Mouse (Mus musculus): Measurements from ENCODE around the gene Gm20458.

Gm20458 gene

DNA sequence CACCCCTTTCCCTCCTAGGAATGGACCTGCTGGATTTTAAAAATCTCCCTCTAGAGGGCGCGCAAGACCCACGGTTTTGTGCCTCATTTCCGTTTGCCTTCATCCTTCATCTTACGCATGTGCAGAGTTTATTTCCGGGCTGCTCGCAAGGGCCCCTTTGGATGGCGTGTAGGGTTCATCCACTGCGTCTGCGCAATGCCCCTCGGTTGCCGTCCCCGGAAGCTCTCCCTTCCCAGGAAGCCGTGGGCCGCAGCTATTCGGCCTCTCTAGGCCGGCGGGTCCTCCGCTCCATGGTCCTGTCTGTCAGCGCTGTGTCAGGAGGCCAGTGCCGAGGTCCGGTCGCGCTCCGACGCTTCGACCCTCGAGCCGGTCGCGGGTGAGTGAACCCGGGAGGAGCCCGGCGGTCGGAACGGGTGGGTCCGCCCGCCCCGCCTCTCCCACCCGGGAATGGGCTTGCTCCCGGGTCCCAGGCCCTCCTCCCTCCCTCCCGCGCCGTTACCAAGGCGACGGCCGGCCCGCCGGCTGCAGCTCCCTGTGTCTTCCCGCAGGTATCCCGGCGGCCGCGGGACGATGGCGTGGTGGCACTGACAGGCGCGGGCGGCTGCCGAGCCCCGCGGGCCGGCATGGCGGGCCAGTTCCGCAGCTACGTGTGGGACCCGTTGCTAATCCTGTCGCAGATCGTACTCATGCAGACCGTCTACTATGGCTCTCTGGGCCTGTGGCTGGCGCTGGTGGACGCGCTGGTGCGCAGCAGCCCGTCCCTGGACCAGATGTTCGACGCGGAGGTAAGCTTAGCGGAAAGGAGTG, at the start of gene Gm20458:
TSS of gene Gm20458 (plus strand) at position 223 of the 807 bp plus-strand sequence.
- peak; percentile 96 for DNase-seq

GRCm38 (mm10) chr2:164414167-164414566, 46.6 kb upstream of the Gm20458 start:
- DNase-seq: no peak

DNA sequence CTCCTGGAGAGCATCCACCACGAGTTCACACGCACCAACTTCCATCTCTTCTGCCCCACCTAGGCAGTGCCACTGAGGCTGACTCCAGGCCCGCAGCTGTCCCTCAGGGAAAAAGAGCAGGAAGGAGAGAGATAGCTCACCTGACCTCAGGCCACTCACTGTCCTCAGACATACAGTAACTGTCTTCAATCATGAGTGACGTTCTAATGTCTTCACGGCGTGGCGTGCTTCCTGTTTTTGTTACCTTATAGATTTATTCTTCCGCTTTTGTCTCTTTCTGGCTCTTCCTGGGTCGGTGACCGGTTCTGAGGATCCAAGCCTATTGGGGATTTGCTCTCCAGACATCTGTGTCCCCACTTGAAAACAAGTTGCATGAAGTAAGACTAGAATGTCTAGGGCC, 46.2 kb upstream of the Gm20458 start:
- DNase-seq: no peak

DNA sequence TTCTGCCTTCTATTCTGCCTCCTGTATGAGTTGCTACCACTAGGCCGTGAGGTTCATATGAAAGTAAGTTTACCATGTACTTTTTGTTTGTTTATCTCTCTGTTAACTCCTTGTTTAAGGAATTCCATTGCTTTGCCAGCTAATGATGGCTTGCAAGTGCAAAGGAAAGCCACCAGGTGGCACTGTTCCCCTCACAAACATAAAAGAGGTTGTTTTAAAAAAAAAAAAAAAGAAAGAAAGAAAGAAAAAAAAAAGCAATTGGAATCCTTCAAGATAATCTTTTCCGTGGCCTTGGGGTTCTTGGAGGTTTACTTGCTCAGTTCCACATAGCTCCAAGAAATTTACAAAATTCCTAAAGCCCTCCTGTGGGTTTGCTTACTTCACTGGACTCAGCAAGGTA, 43.6 kb upstream of the Gm20458 start:
- DNase-seq: peak in 1 of 2 experiments; percentile 52

GRCm38 (mm10) chr2:164418308-164418875, 42.4 kb upstream of the Gm20458 start:
- no peak for DNase-seq

DNA sequence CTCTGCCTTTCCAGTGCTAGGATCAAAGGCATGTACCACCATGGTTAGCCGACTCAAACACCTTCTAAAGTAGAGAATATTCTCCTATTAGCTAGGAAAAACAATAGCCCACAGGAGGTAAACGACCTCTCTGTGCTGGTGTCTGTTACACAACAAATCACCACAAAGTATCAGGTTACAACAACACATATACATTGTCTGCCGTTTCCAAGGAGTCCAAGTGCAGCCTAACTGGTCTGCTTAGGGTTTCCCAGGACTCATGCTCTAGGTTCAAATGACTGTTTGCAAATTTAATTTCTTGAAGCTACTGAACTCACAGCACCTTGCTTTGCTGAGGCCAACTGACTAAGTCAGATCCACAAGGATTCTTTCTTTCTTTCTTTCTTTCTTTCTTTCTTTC, 41.3 kb upstream of the Gm20458 start:
- no peak for DNase-seq

DNA sequence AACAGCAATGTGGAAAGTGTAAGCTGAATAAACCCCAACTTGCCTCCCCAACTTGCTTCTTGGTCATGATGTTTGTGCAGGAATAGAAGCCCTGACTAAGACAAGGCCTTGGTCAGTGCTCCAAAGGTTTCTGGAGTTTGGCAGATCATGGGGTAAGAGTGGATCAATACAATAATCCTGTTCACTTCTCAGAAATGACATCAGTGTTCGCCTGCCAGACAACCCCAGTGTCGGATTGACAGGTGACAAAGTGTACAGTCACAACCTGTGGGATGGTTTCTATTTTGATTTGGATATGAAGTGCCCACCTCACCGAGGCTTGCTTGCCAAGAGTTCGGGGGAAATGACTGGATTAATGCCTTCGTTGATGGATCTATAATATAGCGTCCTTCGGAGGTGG, 39.5 kb upstream of the Gm20458 start:
- no peak for DNase-seq

GRCm38 (mm10) chr2:164421979-164422378, 38.8 kb upstream of the Gm20458 start:
- no peak for DNase-seq

GRCm38 (mm10) chr2:164422675-164423393, 37.9 kb upstream of the Gm20458 start:
- no peak for DNase-seq

GRCm38 (mm10) chr2:164423464-164423863, 37.3 kb upstream of the Gm20458 start:
- no peak for DNase-seq

- DNase-seq: no peak
These were observed 36.4 kb upstream of the Gm20458 start for GRCm38 (mm10) chr2:164424406-164424805.

- DNase-seq: peak in 1 of 2 experiments; percentile 66
These were observed 35.4 kb upstream of the Gm20458 start for GRCm38 (mm10) chr2:164425401-164425800.

DNA sequence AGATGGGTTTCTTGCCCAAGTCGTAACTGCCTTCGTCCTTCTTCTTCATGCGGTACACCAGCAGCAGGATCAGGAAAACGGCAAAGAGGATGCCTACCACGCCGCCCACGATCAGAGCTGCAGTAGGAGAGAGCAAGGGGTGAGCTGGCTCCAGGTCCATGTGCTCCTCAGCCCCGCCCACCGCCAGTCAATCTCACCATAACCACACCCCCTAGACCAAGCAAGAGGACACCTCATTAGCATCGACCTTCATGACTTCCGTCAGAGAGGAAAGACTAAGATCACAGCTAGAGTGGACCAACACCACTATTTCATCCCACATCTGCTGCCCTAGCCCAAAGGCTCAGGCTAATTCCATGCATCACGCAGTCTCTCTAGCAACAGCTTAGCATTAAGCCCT, 34.6 kb upstream of the Gm20458 start:
- DNase-seq: no peak

DNA sequence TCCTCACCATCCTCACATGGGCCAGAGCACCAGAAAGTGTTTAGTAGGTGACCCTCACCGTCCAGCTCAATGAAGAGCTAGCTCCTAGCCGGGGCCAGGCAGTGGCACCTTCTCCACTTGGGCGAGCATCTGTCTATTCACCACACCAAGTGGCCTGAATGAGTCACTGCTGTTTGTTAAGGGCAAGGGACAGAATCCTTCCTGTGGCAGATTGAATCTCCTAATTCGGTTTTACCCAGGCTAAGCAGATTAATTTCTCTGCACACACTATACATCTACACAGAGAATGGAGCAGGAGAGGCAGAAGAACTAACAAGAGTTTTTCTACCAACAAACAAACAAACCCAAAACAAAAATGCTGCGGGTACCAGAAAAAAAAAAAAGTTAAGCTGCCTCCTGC, 33.8 kb upstream of the Gm20458 start:
- DNase-seq: no peak

DNA sequence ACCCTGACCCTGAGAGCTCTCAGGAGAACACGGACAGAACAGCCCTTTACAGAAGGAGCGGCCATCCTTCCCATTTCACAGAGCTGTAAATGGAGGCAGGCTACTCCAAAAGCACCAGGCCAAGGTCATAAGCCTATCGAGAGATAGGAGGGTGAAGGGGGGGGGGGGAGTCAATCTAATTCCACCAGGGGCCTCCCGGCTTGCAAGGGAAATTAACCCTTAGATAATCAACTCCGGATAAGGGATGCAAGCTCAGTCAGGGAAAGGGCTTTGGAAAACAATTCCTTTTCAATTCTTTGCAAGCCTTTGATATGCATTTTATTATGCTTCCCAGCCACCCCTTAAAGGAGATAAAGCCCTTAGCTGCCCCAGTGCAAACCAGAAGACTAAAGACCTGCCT, 32.3 kb upstream of the Gm20458 start:
- DNase-seq: no peak

- DNase-seq: no peak
These were observed 30.7 kb upstream of the Gm20458 start for GRCm38 (mm10) chr2:164429881-164430615.

DNA sequence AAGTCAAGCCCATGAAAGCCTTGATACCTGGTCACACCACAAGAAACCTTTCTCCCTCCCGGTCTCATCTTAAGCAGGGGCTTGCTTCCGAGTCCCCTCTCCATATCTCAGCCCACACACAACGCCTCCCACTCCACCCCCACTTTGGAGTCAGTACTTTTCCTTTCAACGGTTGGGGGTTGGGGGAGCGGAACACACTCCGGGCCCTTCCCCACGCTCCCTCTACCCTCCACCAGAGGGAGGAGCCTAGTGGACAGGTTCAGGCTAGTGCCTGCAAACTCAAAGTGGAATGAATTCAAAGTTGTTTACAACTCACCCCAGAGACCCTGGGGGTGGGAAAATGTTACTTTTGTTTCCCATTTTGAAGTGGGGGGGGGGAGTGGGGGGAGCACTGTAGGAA, 30.1 kb upstream of the Gm20458 start:
- no peak for DNase-seq

GRCm38 (mm10) chr2:164431676-164432465, 28.9 kb upstream of the Gm20458 start:
- DNase-seq: no peak

- no peak for DNase-seq
These were observed 28.1 kb upstream of the Gm20458 start for GRCm38 (mm10) chr2:164432541-164433191.

- no peak for DNase-seq
These were observed 27.4 kb upstream of the Gm20458 start for GRCm38 (mm10) chr2:164433278-164433895.

GRCm38 (mm10) chr2:164434681-164435080, 26.1 kb upstream of the Gm20458 start:
- DNase-seq: no peak

Data from cerebellum, postnatal 25 days (tissue).